Mouse (Mus musculus) thymus, postnatal 0 days (tissue): ENCODE data around the gene Usb1. TPM values are rescaled to one million over a fixed set of nuclear protein-coding genes. Genes with fewer than 3 reads are reported as not detected.

Experiments
- DNase-seq: peaks from one replicate; pipeline ENCODE4 v3.0.0-alpha.2; 2015; ENCODE audit warnings: low spot score
- polyA plus RNA-seq: library from polyadenylated mRNA; unstranded; fragments of >200 nt; fragmentation: Nextera tagmentation; extraction: Ambion mirVana; gene quantifications from 2 replicates; pipeline ENCODE4 v1.2.1, GENCODE M21; 2015

The Usb1 gene
- 34.1 and 35.8 TPM in 2 replicates for polyA plus RNA-seq

- DNase-seq: peak; percentile 92
Observed at GRCm38 (mm10) chr8:95331720-95332436, at the start of gene Usb1, which contains the start of gene Zfp319. Usb1 (plus strand) TSS chr8:95332284. Zfp319 (minus strand) TSS chr8:95331950.

- no peak for DNase-seq
Observed at GRCm38 (mm10) chr8:95289066-95289650, 42.9 kb upstream of the Usb1 start.

- DNase-seq: no peak
Observed at GRCm38 (mm10) chr8:95293172-95293571, 38.9 kb upstream of the Usb1 start.

- no peak for DNase-seq
Observed at GRCm38 (mm10) chr8:95293891-95294290, 38.2 kb upstream of the Usb1 start.

- DNase-seq: peak; percentile 69
Observed at GRCm38 (mm10) chr8:95302410-95302809, 29.7 kb upstream of the Usb1 start.

GRCm38 (mm10) chr8:95305526-95305925 is 26.6 kb upstream of the Usb1 start:
- no peak for DNase-seq

- no peak for DNase-seq
Observed at GRCm38 (mm10) chr8:95306431-95306830, 25.7 kb upstream of the Usb1 start, which contains the start of gene Cngb1. Cngb1 (minus strand) TSS chr8:95306585.

- DNase-seq: no peak
Observed at GRCm38 (mm10) chr8:95310342-95310970, 21.6 kb upstream of the Usb1 start, which contains the start of gene Tepp. Tepp (plus strand) TSS chr8:95310566.

- DNase-seq: no peak
Observed at GRCm38 (mm10) chr8:95312836-95313235, 19.2 kb upstream of the Usb1 start.

- no peak for DNase-seq
Observed at GRCm38 (mm10) chr8:95313857-95314256, 18.2 kb upstream of the Usb1 start.

- DNase-seq: no peak
Observed at GRCm38 (mm10) chr8:95314707-95315106, 17.4 kb upstream of the Usb1 start.

- DNase-seq: no peak
Observed at GRCm38 (mm10) chr8:95315350-95315749, 16.7 kb upstream of the Usb1 start.

GRCm38 (mm10) chr8:95320224-95321139 is 11.6 kb upstream of the Usb1 start:
- DNase-seq: peak; percentile 73

- no peak for DNase-seq
Observed at GRCm38 (mm10) chr8:95323201-95323600, 8.9 kb upstream of the Usb1 start.

GRCm38 (mm10) chr8:95324646-95325045 is 7.4 kb upstream of the Usb1 start:
- no peak for DNase-seq

- DNase-seq: no peak
Observed at GRCm38 (mm10) chr8:95326822-95327221, 5.3 kb upstream of the Usb1 start.

- DNase-seq: no peak
Observed at GRCm38 (mm10) chr8:95327866-95328465, 4.1 kb upstream of the Usb1 start.

- no peak for DNase-seq
Observed at GRCm38 (mm10) chr8:95330367-95330766, 1.7 kb upstream of the Usb1 start.

GRCm38 (mm10) chr8:95331156-95331719 is 846 bp upstream of the Usb1 start:
- no peak for DNase-seq

GRCm38 (mm10) chr8:95332437-95333199 is 534 bp downstream of the Usb1 start:
- DNase-seq: no peak
